Mouse (Mus musculus) ovary, adult 18-20 months (tissue): ENCODE results near the gene Col25a1.

Experiments used
- DNase-seq: peaks from one replicate; pipeline ENCODE4 v3.0.0; 2022; ENCODE audit warnings: low spot score, mixed read lengths

The Col25a1 gene

GRCm38 (mm10) chr3:130161323-130161917, 30.1 kb downstream of the Col25a1 start:
- no peak for DNase-seq

DNA sequence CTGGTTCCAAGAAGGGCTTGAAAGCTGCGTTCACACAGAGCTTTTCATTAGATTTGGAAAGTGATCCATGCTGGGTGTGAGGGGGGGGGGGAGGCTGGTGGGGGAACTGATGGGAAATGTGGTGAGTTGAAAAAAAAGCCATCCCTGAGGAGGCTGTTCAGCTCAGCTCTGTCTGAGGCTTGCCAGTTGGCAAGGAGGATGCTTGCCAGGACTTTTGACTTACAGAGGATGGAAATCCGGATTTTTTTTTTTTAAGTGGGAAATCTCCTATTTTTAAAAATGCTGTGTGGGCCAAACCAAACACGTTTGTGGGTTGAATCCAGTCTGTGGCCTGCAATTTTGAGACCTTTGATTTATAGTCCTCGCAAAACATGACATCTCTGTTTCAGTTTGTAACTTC, 35.6 kb downstream of the Col25a1 start:
- DNase-seq: no peak

GRCm38 (mm10) chr3:130172764-130173163, 41.5 kb downstream of the Col25a1 start:
- DNase-seq: no peak

- DNase-seq: peak; percentile 88
Measured at GRCm38 (mm10) chr3:130180181-130180940, 49.1 kb downstream of the Col25a1 start.

- no peak for DNase-seq
Measured at GRCm38 (mm10) chr3:130180964-130181590, 49.8 kb downstream of the Col25a1 start.

DNA sequence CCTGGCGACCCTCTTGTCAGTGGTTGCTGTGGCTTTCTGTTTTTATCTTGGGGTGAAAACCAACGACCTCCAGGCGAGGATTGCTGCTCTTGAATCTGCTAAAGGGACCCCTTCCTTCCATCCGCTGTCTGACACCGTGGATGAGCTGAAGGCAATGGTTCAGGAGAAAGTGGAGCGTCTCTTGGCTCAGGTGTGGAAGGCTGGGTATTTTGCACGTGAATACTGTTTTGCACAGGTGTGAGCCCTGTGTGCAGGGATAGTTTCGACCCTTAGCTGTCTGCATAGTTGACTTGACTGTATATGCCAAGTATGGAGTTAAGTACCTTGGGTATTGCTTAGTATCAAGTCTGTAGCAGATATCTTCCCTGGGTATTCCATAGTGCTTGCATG, 50.3 kb downstream of the Col25a1 start:
- DNase-seq: no peak

GRCm38 (mm10) chr3:130182450-130182849, 51.1 kb downstream of the Col25a1 start:
- DNase-seq: no peak

DNA sequence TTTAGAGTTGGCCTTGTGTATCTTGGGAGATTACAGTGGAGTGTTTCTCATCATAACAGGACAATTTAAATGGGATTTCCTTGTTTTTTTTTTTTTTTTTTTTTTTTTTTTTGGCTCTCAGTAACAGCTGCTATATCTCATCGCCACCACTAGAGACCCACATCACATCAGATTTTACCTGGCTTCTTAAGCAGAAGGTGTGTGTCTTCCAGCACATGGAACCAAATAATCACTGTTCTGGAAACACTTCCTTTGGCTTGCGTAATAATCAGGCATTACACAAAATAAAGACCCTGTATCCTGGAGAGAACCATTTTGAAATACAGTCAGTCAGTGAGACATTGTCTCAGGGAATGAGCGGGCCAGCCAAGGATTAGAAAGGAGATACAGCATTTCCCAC, 53.8 kb downstream of the Col25a1 start:
- DNase-seq: no peak

DNA sequence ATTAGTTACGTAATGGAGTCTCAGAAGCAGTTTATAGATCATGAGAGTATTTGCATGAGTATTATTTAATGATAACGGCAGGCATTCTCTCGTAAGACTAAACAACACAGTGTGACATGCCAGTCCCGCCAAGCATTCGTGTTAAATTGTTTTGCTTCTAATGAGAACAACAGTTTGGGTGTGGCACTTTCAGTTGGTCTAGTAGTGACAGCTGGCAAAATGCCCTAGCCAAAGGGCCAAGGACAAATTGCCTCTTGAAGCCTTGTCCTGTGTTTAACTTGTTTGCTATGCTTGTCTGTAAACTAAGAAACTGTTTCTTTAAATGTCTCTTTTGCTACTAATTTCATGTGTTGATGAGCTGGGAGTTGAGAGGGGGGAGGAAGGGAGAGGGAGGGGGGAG, 56.3 kb downstream of the Col25a1 start:
- no peak for DNase-seq

DNA sequence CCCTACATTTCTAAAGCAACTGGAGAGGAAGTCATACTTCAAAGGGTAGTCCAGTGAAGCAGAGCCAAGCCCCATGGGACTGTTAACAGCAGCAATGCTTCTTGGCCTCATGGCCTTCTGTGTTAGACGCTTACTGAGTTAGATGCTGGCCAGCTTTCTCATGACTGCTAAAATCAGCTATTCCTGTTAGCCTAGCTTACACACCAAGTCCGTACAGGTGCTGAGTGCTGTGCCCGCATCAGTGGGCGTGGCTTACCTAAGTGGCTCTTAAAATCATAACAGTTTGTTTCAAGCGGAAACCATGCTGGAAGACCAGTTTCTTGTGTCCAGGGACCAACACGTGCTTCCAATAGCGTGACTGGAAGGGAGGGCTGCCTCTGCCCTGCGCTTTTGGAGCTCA, 62.1 kb downstream of the Col25a1 start:
- no peak for DNase-seq

DNA sequence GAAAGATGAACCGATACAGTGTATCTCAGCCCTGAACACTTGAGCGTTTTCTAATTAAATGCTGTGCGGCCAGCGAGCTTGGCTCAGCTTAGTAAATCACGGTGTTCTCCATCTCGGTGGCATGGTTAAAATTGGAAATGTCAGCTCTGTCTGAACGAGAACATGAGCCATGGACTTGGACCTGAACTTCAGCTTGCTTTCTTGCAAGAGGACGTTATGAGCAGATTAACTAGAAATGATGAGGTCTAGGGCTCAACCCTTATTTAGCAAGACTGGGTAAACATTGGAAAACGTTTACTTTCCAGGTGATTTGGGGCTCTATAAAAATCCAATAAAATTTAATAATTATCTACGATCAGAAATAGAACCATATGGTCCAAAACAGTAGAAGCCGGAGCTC, 83.3 kb downstream of the Col25a1 start:
- DNase-seq: no peak

DNA sequence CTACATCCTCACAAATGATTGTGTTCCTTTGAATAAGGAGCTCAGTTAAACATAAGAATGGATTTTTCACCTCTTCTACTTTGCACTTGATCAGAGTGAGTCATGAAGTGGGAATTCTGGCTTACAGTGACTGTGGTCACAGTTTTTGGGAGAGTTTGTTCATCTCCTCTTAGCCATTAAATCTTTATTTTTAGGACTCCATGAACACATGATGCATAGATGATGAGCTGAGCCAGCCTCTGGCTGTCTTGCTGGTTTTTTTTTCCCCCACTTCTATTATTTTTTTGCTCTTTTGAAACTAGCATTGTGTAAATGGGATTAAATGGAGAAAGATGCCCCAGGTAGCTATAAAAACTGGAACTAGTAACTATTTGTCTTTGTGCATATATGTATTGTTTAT, 84.8 kb downstream of the Col25a1 start:
- DNase-seq: no peak

DNA sequence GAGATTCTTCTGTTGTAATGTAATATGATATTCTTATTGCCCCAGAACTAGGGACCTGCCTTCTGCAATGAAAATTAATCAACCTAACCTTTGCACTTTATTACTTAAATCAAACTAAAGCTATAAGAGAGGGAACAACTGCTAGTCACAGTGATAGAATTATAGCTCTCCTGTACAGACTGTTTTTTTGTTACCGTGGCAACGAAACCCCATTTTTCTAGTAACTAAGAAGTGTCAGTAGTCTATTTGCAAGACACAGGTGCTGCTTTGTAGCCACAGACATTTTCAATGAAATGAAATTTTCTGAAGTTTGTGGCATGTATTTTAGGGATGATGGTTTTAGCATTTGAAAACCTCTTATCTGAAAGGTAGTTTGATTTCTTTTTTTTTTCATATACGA, 85.3 kb downstream of the Col25a1 start:
- DNase-seq: no peak

DNA sequence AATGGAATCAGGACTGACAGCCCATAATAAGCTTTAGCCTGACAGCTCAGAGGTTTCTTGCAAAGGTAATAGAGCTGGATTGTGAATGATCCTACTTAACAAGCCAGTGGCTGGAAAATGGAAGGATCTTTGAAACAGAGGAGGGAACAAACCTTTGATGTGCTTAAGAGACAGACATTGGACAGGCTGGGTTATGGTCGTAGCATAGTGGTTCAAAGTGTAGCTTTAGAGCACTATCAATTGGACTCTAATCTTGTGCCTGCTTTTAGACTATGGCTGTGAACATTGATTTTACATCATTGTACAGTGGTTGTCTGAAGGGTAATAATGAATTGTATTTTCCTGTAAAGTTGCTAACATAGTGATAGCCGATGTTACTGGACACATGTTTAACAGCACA, 86.4 kb downstream of the Col25a1 start:
- DNase-seq: no peak

DNA sequence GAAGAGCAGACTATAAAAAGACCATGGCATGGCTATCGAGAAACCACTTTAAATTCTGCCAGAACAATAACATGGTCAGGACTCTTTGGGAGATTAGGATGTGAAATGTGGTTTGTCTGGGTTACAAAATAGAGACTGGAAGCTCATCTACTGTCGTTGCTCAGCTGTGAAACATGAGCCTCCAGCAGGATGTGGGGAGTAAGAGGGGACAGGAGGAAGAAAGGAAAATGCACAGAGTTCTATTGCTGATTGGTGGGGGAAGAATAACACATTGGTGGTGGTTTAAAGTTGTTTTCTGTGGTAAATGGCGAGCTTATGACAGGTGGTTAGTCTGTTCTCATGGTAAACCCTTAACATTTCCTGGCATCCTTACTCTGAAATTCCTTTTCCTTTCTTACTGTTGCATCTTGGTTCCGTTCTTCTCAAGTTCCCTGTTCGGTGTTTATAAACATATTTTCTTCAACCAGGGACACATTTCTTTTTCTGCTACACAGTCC, 87.0 kb downstream of the Col25a1 start:
- no peak for DNase-seq

- no peak for DNase-seq
Measured at GRCm38 (mm10) chr3:130220811-130221210, 89.5 kb downstream of the Col25a1 start.

DNA sequence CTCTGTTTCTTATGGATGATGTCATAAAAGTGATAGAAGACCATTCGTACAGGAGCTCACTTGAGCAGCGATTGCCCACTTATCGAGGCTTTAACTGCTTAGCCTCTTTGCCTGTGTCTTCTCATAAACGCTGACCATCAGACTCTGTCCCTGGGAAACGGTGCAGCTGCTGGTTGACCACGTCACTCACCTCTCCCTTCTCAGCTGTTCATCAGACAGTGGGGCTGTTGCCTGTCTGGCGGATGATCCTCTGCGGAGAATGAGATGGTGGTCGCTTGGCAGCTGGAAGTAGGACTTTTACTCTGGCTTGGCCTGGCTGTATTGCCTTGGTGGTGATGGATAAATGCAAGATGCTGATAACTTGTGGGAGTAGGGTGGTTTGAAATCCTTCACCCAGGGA, 96.9 kb downstream of the Col25a1 start:
- DNase-seq: no peak

GRCm38 (mm10) chr3:130232944-130233343, 101.6 kb downstream of the Col25a1 start:
- DNase-seq: no peak

DNA sequence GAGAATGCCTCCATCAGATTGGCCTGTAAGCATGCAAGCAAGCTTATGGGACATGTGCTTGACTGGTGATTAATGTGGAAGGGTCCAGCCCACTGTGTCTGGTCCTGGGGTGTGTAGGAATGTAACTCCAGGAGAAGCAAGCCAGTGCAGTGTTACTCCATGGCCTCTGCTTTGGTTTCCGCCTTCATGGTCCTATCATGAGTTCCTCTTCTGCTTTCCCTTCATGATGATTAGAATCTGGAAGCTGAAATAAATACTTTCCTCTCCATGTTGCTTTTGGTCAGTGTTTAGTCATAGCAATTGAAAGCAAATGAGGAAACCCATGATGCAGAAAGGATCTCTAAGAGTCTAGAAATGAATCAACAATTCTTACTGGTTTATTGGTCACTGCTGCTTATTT, 103.9 kb downstream of the Col25a1 start:
- no peak for DNase-seq

- no peak for DNase-seq
Measured at GRCm38 (mm10) chr3:130236129-130236528, 104.8 kb downstream of the Col25a1 start.

DNA sequence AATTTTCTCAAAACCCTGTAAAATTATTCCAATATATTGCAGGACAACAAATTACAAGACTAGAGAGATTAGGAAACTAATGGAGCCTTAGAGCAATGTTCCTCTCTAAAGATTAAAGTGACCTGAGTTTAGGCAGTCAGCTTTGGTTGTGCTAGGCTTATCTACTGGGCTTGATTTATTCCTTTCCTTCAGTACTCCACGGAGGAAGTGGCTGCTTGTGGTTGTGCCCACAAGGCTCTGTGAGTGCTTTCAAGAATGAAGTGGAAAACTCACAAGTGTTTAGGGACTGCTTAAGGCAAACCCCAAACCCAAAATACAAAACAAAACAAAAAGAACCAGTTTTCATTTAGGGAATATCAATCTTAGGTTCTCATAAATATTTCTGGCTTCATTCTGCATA, 106.6 kb downstream of the Col25a1 start:
- no peak for DNase-seq

DNA sequence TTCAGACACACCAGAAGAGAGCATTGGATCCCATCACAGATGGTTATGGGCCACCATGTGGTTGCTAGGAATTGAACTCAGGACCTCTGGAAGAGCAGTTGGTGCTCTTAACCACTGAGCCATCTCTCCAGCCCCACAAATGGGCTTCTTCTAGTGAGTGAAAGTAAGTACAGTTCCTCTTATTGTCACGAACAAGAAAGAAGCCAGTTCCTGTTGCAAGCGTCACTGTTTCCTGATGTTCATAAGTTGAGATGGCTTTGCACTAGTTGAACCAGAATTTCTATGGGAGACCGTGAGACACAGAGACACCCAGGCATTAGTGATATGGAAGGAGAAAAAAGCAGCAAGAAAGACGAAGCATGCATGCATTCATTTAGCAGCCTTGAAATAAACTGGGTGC, 110.6 kb downstream of the Col25a1 start:
- DNase-seq: no peak

- no peak for DNase-seq
Measured at GRCm38 (mm10) chr3:130242647-130243296, 111.5 kb downstream of the Col25a1 start.
